Mouse (Mus musculus): ENCODE measurements around the gene Tekt4.

The Tekt4 gene

GRCm38 (mm10) chr17:25474330-25475077, 20.1 kb downstream of the Tekt4 start:
- peak; percentile 66 to 82 for DNase-seq (ENCODE audit: inconsistent age in 2 of 2, low spot score in 1 of 2)

DNA sequence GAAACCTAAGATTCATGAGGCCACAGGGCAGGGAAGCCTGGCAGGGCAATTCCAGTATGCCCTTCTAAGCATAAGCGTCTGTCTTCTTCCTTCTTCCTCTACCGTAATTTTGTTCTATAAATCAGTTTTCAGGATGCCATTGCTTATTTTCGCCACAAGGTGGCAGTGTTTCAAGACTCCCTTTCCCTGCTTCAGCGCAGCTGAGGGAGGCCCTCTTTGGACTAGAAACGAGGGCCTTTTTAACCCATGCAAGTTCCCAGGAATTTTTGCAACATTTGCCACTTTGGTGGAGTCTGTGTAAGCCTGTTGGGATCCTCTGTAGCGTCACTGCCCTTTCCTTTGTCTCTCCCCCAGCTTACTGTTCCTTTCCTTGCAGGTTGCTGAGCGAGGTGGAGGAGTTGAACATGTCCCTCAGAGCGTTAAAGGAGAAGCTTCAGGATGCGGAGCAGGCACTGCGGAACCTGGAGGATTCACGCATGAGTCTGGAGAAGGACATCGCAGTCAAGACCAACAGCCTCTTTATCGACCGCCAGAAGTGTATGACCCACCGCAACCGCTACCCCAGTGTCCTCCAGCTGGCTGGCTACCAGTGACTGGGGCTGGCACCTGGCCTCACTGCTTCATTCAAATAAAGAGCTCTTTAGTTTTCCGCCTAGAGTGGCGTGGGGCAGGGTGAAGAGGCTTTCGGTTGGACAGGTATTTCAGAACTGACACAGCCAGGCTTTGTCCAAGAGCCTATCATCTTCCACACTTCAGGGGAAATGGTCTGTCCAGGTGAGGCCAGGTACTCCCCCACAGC, 21.7 kb downstream of the Tekt4 start:
- peak; percentile 36 to 81 for DNase-seq (ENCODE audit: inconsistent age in 2 of 2, low spot score in 1 of 2)

DNA sequence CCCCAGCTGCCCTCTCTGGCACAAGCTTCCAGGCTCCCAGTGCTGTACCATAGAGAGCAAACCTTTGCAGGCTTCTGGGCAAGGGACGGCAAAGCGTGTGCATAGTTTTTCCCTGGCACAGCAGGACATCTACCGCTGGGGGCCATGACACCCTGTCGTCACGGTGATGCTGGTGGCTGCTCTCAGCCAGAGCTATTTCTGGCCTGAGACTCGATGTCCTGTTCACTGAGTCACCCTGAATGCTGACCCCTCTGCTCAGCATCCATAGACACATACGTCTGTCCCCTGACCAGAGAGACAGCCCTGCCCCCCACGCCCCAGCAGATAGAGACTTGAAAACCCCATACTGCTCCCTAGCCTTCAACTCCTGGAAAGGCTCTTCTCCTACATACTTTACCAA, 25.7 kb downstream of the Tekt4 start:
- no peak for DNase-seq (ENCODE audit: inconsistent age in 2 of 2, low spot score in 1 of 2)

DNA sequence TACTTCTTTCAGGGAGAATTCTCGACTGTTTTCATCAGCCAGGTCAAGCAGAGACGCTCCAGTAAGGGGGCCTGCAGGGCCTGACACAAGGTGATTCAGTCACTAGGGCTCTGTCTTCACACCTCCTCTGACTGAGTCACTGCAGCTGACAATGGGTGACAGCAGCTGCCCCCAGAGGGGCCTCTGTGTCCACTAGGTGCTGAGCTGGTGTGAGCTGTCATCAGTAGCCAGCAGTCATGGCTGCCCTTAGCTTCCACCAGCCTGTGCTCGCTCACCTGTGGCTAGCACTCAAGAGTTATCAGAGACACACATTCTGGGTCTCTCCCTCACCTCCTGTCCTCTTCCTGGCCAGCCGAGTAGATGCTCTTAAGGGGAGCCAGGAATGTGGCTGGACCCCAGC, 26.4 kb downstream of the Tekt4 start:
- DNase-seq (ENCODE audit: inconsistent age in 2 of 2, low spot score in 1 of 2), result peak in 1 of 2 experiments; percentile 20

- no peak for DNase-seq (ENCODE audit: inconsistent age in 2 of 2, low spot score in 1 of 2)
Measured at GRCm38 (mm10) chr17:25482092-25482491, 27.7 kb downstream of the Tekt4 start.

DNA sequence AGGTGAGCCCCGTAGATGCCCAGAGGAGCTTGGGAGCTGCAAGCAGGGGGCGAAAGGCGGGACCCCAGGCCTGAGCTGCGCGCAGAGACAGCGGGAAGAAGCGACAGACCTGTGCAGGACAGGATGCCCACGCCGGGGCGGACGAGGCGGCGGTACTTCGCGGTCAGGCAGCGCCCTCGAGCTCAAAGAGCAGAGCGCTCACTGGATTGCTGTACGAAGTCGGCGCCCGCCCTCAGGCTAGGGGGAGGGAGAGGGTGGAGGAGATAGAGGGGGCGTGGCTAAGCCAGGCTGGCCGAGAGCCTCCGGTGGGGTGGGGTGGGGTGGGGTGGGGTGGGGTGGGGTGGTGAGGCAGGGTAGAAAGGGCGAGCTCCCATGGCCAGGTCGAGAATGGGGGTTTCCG, 42.6 kb downstream of the Tekt4 start, which contains the start of gene Sstr5:
Gene Sstr5, minus strand, starts transcription at position 276 of the 400 bp plus-strand sequence.
- peak; percentile 46 to 58 for DNase-seq (ENCODE audit: inconsistent age in 2 of 2, low spot score in 1 of 2)

DNA sequence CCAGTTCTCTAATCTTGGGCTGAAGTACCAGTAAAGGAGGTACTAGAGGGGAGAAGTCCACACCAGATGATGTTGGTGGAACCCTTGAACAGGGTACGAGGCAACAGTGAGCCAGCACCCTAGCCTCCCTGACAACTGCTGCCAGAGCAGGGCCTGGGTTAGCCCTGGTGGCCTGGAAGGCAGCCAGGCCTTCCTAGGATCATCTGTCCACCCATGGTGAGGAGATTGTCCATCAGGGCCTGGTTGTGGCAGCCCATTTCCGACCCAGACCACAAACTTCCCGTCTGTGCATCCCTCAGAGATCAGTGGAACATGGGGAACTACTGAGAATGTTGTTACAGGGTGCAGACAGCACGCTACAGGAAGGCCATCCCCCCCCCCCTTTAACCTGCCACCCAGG, 48.2 kb downstream of the Tekt4 start:
- no peak for DNase-seq (ENCODE audit: inconsistent age in 2 of 2, low spot score in 1 of 2)

DNA sequence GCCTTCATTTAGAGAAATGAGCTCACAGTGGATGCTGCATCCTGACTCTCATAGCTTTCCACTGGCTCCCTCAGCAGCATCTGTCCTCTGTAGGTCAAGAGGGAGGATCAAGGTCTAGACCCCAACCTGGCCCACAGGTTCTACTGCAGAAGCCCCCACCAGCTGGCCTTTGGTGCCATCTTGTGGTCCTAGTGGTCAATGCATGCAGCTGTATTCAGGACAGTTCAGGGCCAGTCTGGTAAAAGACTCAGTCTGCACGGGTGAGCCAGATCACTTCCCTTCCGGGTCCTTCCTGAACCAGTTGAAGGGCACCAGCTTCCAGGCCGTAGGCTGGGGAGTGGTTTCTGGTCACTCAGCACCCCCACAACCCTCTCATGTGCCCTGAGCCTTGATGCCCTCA, 53.4 kb downstream of the Tekt4 start:
- peak; percentile 69 to 92 for DNase-seq (ENCODE audit: inconsistent age in 2 of 2, low spot score in 1 of 2)

DNA sequence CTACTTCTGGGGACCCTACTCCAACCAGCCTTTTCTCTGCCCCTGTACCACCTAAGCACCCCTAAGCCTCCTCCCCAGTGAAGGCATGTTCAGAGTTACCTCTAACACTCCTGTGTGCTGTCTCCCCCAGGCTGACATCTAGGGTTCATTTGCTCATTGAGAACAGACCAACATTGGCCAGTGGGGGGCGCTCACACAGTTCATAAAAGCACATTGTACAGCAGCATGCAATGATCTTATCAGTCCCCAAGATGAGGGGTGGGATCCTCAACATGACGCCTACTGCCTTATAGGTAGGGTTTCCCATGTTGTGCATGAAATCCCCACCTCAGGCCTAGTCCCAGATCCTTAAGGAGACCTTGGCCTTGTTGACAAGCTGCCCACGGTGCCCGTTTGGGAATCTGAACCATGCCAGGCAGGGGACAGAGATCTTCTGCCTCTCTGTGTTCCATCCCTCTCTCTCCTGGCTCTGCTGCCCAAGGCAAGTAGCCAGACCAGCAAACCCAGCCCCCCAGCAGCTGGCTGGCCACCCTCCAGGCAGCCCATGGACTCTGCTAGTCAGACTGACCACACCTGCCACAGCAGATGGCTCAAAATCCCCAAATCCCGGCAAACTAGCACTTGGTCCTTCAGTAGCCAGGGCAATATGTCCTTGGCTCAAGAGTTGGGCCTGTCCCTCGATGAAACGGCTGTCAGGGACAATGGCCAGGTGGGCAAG, 54.6 kb downstream of the Tekt4 start:
- DNase-seq (ENCODE audit: inconsistent age in 2 of 2, low spot score in 1 of 2), result peak; percentile 19 to 73

- no peak for DNase-seq (ENCODE audit: inconsistent age in 2 of 2, low spot score in 1 of 2)
Measured at GRCm38 (mm10) chr17:25510074-25510830, 55.8 kb downstream of the Tekt4 start.

DNA sequence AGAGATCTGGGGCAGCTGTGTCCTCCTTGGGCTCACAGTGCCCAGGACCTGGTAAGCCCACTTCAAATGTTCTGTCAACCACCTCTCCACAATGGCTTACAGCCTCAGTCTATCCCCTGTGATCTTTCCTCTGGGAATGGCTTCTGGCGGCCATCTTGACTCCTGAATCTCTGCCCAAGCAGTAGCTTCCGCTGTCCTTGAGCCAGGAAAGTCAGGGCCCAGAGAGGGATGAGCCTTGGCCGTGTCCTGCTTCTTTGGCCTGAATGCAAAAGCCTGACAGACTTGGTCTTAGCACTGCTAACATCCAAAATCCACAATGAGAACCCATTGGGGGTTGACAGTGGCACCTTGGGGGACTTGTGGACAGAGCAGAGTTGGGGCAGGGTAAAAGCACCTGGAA, 57.5 kb downstream of the Tekt4 start:
- no peak for DNase-seq (ENCODE audit: inconsistent age in 2 of 2, low spot score in 1 of 2)

GRCm38 (mm10) chr17:25514055-25514454, 59.6 kb downstream of the Tekt4 start:
- no peak for DNase-seq (ENCODE audit: inconsistent age in 2 of 2, low spot score in 1 of 2)

- DNase-seq (ENCODE audit: inconsistent age in 2 of 2, low spot score in 1 of 2), result no peak
Measured at GRCm38 (mm10) chr17:25516315-25516714, 61.9 kb downstream of the Tekt4 start.

GRCm38 (mm10) chr17:25518144-25518543, 63.7 kb downstream of the Tekt4 start:
- DNase-seq (ENCODE audit: inconsistent age in 2 of 2, low spot score in 1 of 2), result no peak

- no peak for DNase-seq (ENCODE audit: inconsistent age in 2 of 2, low spot score in 1 of 2)
Measured at GRCm38 (mm10) chr17:25519511-25519910, 65.1 kb downstream of the Tekt4 start.

DNA sequence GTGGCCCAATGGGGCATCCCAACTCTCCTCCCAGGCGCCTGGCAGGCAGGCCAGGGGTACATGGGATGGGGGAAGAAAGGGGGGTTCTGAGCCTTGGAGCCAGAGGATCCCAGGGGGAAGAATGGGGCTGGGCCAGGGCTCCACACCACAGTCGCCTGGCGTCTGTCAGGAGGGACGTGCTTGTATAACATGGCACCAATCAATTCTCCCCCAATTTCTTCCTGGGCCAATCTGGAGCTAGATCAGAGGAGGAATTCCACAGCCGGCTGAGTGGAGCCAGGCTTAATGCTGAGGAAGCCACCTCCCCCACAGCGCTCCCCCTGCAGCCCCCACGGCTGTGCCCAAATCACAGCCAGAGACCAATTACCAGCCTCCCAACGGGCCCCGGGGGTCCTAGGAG, 66.1 kb downstream of the Tekt4 start:
- DNase-seq (ENCODE audit: inconsistent age in 2 of 2, low spot score in 1 of 2), result no peak

GRCm38 (mm10) chr17:25522080-25522479, 67.7 kb downstream of the Tekt4 start:
- no peak for DNase-seq (ENCODE audit: inconsistent age in 2 of 2, low spot score in 1 of 2)
